Mouse (Mus musculus): ENCODE results near the gene Srrm4.

DNA sequence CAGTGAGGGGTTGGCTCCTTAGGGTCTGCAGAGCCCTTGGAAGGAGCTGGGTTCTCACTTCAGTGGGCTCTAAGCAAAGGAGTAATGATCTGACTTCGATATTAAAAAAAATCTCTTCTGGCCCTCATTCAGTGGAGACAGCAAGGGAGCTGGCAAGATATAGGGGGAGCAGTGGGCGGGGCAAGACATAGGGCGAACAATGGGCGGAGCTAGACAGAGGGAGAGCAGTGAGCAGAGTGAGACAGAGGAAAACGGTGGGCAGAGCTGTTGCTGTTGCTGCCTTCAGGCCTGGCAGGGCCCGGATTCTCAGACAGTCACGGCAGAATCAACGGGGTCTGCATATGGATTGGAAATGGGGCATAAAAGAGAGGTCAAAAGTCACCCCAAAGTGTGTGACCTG, 102.0 kb downstream of the Srrm4 start:
- no peak for TF ChIP-seq CTCF (IDR thresholded peaks at IDR 0.05; ENCODE audit: insufficient read depth, low read depth, low read length)
- TF ChIP-seq POLR2A (IDR thresholded peaks at IDR 0.05; ENCODE audit: insufficient read depth, low read depth, low read length), result no peak
